ENCODE assay signal across 11 mouse cellular contexts in genomic region chr19:6548431-6549410, GRCm38 (mm10). TPM values are rescaled to one million over a fixed set of nuclear protein-coding genes. Genes with fewer than 3 reads are reported as not detected.
DNase-seq lines count a peak whose midpoint lies in the region; ATAC-seq and TF ChIP-seq lines count a peak whose summit lies in the region.
"Had no signal": no experiment of that assay in that cellular context is flagged by ENCODE, and none has a peak within 500 bp of the region (broad histone marks: within the 10 kb centered on the region; RNA-seq: fewer than 3 reads in every experiment).

No protein-coding gene starts in this region.

- WGBS in kidney, postnatal 0 days: 57% methylated on average over 16 of the region's 16 CpGs

- H3K4me3 ChIP-seq in left cerebral cortex, adult 2 months: no peak overlapping the region
- no peak overlapping the region for H3K4me3 ChIP-seq in kidney, postnatal 0 days (replicated peaks; ENCODE audit: low read depth, low read length)
- H3K4me3 ChIP-seq: heart, embryonic 13.5 days; lung, embryonic 15.5 days had no signal

- no peaks in the 10 kb centered on the region for H3K27me3 ChIP-seq in kidney, postnatal 0 days (ENCODE audit: insufficient read depth, low read length)
- H3K27me3 ChIP-seq: lung, embryonic 15.5 days had no signal

- H3K9ac ChIP-seq in kidney, postnatal 0 days (ENCODE audit: low read depth, low read length): no peak overlapping the region
- H3K9ac ChIP-seq: heart, embryonic 13.5 days; lung, embryonic 15.5 days had no signal

- intact Hi-C loops in left cerebral cortex, adult 2 months (cut with DNase I): no loop called here

- H3K4me2 ChIP-seq in kidney, postnatal 0 days (ENCODE audit: low read length): no peak overlapping the region
- H3K4me2 ChIP-seq: heart, embryonic 13.5 days; lung, embryonic 15.5 days had no signal

- H3K27ac ChIP-seq in left cerebral cortex, adult 2 months: peak overlapping the region; percentile 51; the same call in 1 of the 2 replicates
- H3K27ac ChIP-seq in kidney, postnatal 0 days: peak overlapping the region; percentile 82
- H3K27ac ChIP-seq: heart, embryonic 13.5 days; lung, embryonic 15.5 days had no signal

- ATAC-seq in kidney, postnatal 0 days (replicated peaks; ENCODE audit: low FRiP score, low read depth): peak; percentile 65
- ATAC-seq in erythroblast, adult 5-6 weeks (replicated peaks; ENCODE audit: low FRiP score, poor library complexity, severe bottlenecking): no peak

- DNase-seq in left cerebral cortex, adult 2 months (ENCODE audit: extremely low spot score in 1 of 2, low spot score in 2 of 2): no peak
- DNase-seq in left cerebral cortex, adult 11 months (ENCODE audit: low spot score): no peak
- peak; percentile 76 for DNase-seq in adrenal gland, adult 8-10 months
- peak; percentile 59 to 68 for DNase-seq in cerebellum, adult 18-20 months
- no peak for DNase-seq in kidney, postnatal 0 days (ENCODE audit: low spot score)
- no peak for DNase-seq in MN1 (ENCODE audit: low spot score)
- no peak for DNase-seq in Muller cell, postnatal 12 days (ENCODE audit: inconsistent ontology term)

- no peaks in the 10 kb centered on the region for H3K9me3 ChIP-seq in kidney, postnatal 0 days (replicated peaks; ENCODE audit: low read length)
- H3K9me3 ChIP-seq: heart, embryonic 13.5 days; lung, embryonic 15.5 days had no signal

- TF ChIP-seq CTCF in left cerebral cortex, adult 2 months (IDR thresholded peaks at IDR 0.05): no peak
- TF ChIP-seq CTCF in kidney, postnatal 0 days (IDR thresholded peaks at IDR 0.05; ENCODE audit: low read depth): no peak

- H3K4me1 ChIP-seq in kidney, postnatal 0 days (replicated peaks; ENCODE audit: insufficient read depth, low read length): no peaks in the 10 kb centered on the region
- H3K4me1 ChIP-seq: heart, embryonic 13.5 days had no signal

- H3K36me3 ChIP-seq in kidney, postnatal 0 days (ENCODE audit: insufficient read depth, low read length): no peaks in the 10 kb centered on the region
- H3K36me3 ChIP-seq: heart, embryonic 13.5 days; lung, embryonic 15.5 days had no signal

RNA-seq across cellular contexts. Expression of gene Slc22a12, which starts 5.9 kb away (rescaled TPM):
- under 1 TPM in 1 of 2 experiments, not detected in 1; 0.68 TPM for total RNA-seq in left cerebral cortex, adult 2 months (2021)
- total RNA-seq in adrenal gland, adult 8-10 months (2022): under 1 TPM in 1 of 4 experiments, not detected in 3; 0.31 TPM
- 21.8 and 31.4 TPM in 2 replicates for polyA plus RNA-seq in kidney, postnatal 0 days (2015; fragmentation: Nextera tagmentation; extraction: Ambion mirVana)
- total RNA-seq in erythroblast, adult 5-6 weeks (2015; ENCODE audit: low replicate concordance): not detected in 2 replicates
- not detected in 2 replicates for total RNA-seq in erythroblast, adult 5-6 weeks (2017; ENCODE audit: low replicate concordance)
- total RNA-seq: ES-E14 had no signal
- polyA plus RNA-seq: heart, embryonic 13.5 days had no signal

Comparison
In these comparisons a context has a peak if more than half of its experiments do, and no peak if none do; other contexts are left out.
1. DNase-seq: peak in adrenal gland, adult 8-10 months (single experiment) and cerebellum, adult 18-20 months (2 of 2); none in left cerebral cortex, adult 2 months (0 of 2), left cerebral cortex, adult 11 months (single experiment), kidney, postnatal 0 days (single experiment), MN1 (single experiment) and Muller cell, postnatal 12 days (single experiment).